Mouse (Mus musculus) macrophage (primary cell): ENCODE measurements around the gene Tbx10. TPM values are rescaled to one million over a fixed set of nuclear protein-coding genes. Genes with fewer than 3 reads are reported as not detected.
"Not testable (repeated sequence)": the region's sequence is repeated elsewhere in the genome, so short reads cannot be mapped to it uniquely, and the experiment has no call there.

ENCODE experiments used
- H3K27ac ChIP-seq: fragments of 350-480 bp; formaldehyde crosslinking; 2 replicates; pipeline ENCODE4 v1.9.0; 2021
- H3K36me3 ChIP-seq: fragments of 350-480 bp; formaldehyde crosslinking; 2 replicates; pipeline ENCODE4 v1.9.0; 2021; ENCODE audit errors: inconsistent target
- H3K4me3 ChIP-seq: fragments of 350-480 bp; formaldehyde crosslinking; 2 replicates; pipeline ENCODE4 v1.9.0; 2021; ENCODE audit errors: inconsistent target
- H3K79me2 ChIP-seq: fragments of 350-480 bp; formaldehyde crosslinking; 2 replicates; pipeline ENCODE4 v1.9.0; 2021; ENCODE audit errors: inconsistent target
- WGBS: methylation state at CpG from one replicate; pipeline ENCODE4 v1.1.7; 2026; ENCODE audit warnings: inconsistent platforms; ENCODE audit not compliant: missing documents; 5-methylcytosine and 5-hydroxymethylcytosine counted together
- polyA plus RNA-seq: library from polyadenylated mRNA; stranded (reverse); fragments of 250-400 nt; gene quantifications from 3 replicates; pipeline ENCODE4 v1.2.4, GENCODE M21; 2018; ENCODE audit warnings: inconsistent platforms

Tbx10 gene
- polyA plus RNA-seq, 1 experiment from 2014 or later = not detected

GRCm38 (mm10) chr19:3960211-3960610 is 32.3 kb upstream of the Tbx10 start:
- WGBS = 81% methylated on average over 4 of the region's 5 CpGs

DNA sequence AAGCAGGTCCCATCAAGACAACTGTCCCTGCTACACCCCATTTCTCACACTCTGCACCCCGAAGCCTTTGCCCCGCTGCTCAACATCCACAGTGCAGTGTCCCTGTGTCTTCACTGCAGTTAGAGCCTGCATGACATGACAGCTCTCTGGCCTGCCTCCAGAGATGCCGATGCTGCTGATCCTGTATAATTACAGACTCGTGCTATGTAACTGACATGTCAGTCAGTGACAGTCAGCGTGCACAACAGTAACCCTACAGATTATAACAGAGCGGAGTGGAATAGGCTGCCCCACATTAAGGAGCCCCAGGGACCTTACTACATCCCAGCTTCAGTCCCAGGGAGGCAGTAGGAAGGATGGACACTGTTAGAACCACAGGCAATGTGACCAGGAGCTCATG is 30.7 kb upstream of the Tbx10 start:
- H3K36me3 ChIP-seq, H3K4me3 ChIP-seq, H3K27ac ChIP-seq, H3K79me2 ChIP-seq: not testable (repeated sequence)
- 100% methylated on average over 3 of the region's 6 CpGs for WGBS

More at GRCm38 (mm10) chr19:3960211-3960610, 32.3 kb upstream of the Tbx10 start:
- Histone ChIP-seq H3K36me3 (no peaks in the 10 kb centered on the region), H3K4me3 (no peak overlapping the region), H3K27ac (no peak overlapping the region), H3K79me2 (no peaks in the 10 kb centered on the region)

- H3K79me2 ChIP-seq = no peaks in the 10 kb centered on the region
- 39% methylated on average over 2 of the region's 2 CpGs for WGBS
- H3K4me3 ChIP-seq = no peak overlapping the region
- no peaks in the 10 kb centered on the region for H3K36me3 ChIP-seq
- no peak overlapping the region for H3K27ac ChIP-seq
Observed at GRCm38 (mm10) chr19:3962469-3962868, 30.1 kb upstream of the Tbx10 start.

- Histone ChIP-seq H3K79me2 (no peaks in the 10 kb centered on the region), H3K36me3 (no peaks in the 10 kb centered on the region), H3K4me3 (no peak overlapping the region), H3K27ac (no peak overlapping the region)
- WGBS = 72% methylated on average over 4 of the region's 4 CpGs
Observed at GRCm38 (mm10) chr19:3964030-3964429, 28.5 kb upstream of the Tbx10 start.

DNA sequence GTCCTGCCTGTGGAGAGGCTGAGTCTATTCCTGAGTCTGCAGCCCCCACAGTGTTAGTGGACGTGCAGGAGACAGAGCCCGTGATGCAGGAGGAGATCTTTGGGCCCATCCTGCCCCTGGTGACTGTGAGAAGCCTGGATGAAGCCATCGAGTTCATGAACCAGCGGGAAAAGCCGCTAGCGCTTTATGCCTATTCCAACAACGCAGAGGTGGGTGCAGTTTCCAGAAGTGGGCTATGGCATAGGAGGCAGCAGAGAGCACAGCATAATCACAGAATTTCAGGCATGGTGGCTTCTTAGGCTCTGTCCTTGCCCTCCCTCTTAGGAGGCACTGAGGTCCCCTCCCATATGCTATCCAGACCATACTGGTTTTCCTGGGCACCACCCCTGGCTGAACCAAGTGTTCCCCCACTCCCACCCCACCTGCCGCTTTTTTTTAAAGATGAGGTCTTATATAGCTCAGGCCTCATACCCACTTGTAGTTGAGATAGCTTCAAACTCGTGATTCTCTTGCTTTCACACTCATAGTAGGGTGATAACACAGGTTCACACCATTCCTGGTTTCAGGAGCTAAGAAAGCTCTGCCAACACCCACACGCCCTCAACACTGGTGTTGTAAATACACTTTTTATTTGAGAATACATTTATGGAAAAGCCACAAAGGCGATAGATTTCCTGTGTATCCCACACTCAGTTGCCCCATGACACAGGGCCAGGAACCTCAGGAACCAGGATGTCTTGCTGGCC is 26.0 kb upstream of the Tbx10 start:
- 78% methylated on average over 11 of the region's 11 CpGs for WGBS
- Histone ChIP-seq H3K36me3 (no peaks in the 10 kb centered on the region), H3K4me3 (no peak overlapping the region), H3K79me2 (no peaks in the 10 kb centered on the region), H3K27ac (no peak overlapping the region)

- WGBS = 60% methylated on average over 3 of the region's 3 CpGs
- no peaks in the 10 kb centered on the region for H3K36me3 ChIP-seq
- H3K27ac ChIP-seq = no peak overlapping the region
- no peaks in the 10 kb centered on the region for H3K79me2 ChIP-seq
- H3K4me3 ChIP-seq = no peak overlapping the region
Observed at GRCm38 (mm10) chr19:3967258-3967657, 25.3 kb upstream of the Tbx10 start.

DNA sequence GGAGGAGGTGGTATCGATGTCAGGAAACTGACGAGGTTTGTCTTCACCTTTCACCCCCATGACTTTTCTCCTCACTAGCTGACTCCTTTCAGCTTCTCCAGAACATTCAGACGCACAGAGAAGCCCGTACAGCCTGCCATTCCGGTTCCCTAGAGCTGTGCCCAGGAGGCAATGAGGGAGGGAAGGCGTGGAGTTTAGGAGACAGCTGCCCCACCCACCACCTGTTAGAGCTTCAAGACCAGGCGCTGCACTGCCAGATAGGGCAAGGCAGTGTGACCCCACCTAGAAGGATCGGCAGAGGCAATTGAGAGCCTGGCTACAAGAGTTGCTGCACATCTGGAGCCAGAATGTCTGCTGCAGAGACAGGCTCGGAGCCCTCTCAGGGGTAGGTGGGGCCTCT is 20.3 kb upstream of the Tbx10 start, which contains the start of gene Aldh3b2:
Gene Aldh3b2 (plus strand): TSS at position 100 of the 400 bp plus-strand sequence.
- WGBS = 93% methylated on average over 8 of the region's 9 CpGs
- H3K79me2 ChIP-seq = no peaks in the 10 kb centered on the region
- no peaks in the 10 kb centered on the region for H3K36me3 ChIP-seq
- H3K4me3 ChIP-seq = no peak within 1 kb of the TSS
- H3K27ac ChIP-seq = no peak within 1 kb of the TSS

DNA sequence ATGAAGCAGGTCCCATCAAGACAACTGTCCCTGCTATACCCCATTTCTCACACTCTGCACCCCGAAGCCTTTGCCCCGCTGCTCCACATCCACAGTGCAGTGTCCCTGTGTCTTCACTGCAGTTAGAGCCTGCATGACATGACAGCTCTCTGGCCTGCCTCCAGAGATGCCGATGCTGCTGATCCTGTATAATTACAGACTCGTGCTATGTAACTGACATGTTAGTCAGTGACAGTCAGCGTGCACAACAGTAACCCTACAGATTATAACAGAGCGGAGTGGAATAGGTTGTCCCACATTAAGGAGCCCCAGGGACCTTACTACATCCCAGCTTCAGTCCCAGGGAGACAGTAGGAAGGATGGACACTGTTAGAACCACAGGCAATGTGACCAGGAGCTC is 17.9 kb upstream of the Tbx10 start:
- H3K36me3 ChIP-seq, H3K79me2 ChIP-seq, H3K27ac ChIP-seq, H3K4me3 ChIP-seq: not testable (repeated sequence)
- 100% methylated on average over 4 of the region's 6 CpGs for whole genome bisulfite sequencing

GRCm38 (mm10) chr19:3975866-3976265 is 16.7 kb upstream of the Tbx10 start:
- WGBS = 100% methylated on average over 2 of the region's 2 CpGs
- Histone ChIP-seq H3K27ac (no peak overlapping the region), H3K36me3 (no peaks in the 10 kb centered on the region), H3K79me2 (no peaks in the 10 kb centered on the region), H3K4me3 (no peak overlapping the region)

DNA sequence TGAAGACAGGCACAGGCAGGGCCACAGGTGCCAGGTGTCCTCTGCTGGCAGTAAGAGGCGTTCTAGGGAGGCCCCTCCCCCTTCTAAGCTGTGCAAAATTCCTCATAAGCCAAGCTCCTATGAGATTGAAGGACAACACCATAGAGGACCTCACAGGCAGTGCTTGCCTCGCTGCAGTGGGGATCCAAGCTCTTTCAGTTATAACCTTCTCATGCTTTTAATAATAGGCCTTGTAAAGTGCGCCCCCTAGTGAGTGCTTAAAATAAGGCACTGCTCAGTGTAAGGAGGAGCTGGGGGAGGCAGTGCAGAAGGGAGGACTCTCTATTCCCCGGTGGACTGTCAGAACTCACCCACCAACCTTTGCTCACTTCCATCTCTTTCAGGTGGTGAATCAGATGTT is 12.2 kb upstream of the Tbx10 start:
- Histone ChIP-seq H3K4me3 (no peak overlapping the region), H3K36me3 (no peaks in the 10 kb centered on the region), H3K27ac (no peak overlapping the region), H3K79me2 (no peaks in the 10 kb centered on the region)
- WGBS = 17% methylated on average over 4 of the region's 4 CpGs

GRCm38 (mm10) chr19:3980917-3981316 is 11.6 kb upstream of the Tbx10 start:
- H3K79me2 ChIP-seq = no peaks in the 10 kb centered on the region
- no peaks in the 10 kb centered on the region for H3K36me3 ChIP-seq
- no peak overlapping the region for H3K27ac ChIP-seq
- H3K4me3 ChIP-seq = no peak overlapping the region
- WGBS = 87% methylated on average over 9 of the region's 9 CpGs

- 93% methylated on average over 9 of the region's 9 CpGs for WGBS
- H3K27ac ChIP-seq = no peak overlapping the region
- no peaks in the 10 kb centered on the region for H3K79me2 ChIP-seq
- H3K4me3 ChIP-seq = no peak overlapping the region
- no peaks in the 10 kb centered on the region for H3K36me3 ChIP-seq
Observed at GRCm38 (mm10) chr19:3983527-3984200, 8.9 kb upstream of the Tbx10 start.

DNA sequence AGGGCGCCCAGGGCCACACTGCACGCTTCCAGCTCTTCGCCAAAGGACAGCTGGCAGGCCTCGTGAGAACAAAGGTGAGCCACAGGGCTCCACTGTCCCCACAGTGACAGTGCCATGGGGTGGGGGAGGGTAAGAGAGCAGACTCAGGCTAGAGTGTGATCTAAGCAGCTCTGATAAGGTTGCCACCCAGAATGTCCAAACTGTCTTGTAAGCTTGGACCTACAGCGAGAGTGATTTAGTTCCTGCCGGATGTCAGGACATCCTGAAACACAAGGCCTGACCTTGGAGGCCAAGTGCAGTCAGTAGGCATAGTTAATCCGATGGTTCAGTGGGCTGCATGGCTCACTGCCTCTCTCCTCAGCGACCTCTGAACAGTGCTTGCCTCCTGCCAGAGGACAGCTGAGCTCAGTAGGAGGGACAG is 7.3 kb upstream of the Tbx10 start:
- H3K79me2 ChIP-seq = no peaks in the 10 kb centered on the region
- no peak overlapping the region for H3K27ac ChIP-seq
- H3K36me3 ChIP-seq = no peaks in the 10 kb centered on the region
- WGBS = 69% methylated on average over 8 of the region's 8 CpGs
- H3K4me3 ChIP-seq = no peak overlapping the region

DNA sequence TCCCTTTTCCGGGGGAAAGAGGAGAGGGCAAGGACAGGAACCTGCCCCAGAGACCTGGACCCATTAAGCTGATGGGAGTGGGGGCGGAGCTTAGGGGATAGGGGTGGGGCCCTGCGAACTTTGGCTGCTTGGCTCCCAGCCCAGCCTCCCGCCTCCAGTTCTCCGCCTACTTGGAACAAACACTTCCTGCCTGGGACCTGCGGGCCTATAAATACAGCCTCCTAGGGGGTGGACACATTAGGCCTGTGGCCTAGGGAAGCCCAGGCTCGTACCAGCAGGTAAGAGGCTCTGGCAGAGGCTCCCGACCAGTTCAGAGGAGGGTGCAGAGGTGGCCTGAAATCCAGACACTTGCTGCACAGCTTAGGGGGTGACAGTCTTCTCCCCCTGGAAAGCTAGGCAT is 6.2 kb upstream of the Tbx10 start, which contains the start of gene Acy3:
Gene Acy3 (plus strand): TSS at position 237 of the 400 bp plus-strand sequence.
- Histone ChIP-seq H3K27ac (no peak within 1 kb of the TSS), H3K79me2 (no peaks in the 10 kb centered on the region), H3K4me3 (no peak within 1 kb of the TSS), H3K36me3 (no peaks in the 10 kb centered on the region)
- 48% methylated on average over 8 of the region's 8 CpGs for WGBS

GRCm38 (mm10) chr19:3988066-3988465 is 4.5 kb upstream of the Tbx10 start:
- 95% methylated on average over 10 of the region's 14 CpGs for WGBS
- no peak overlapping the region for H3K27ac ChIP-seq
- no peak overlapping the region for H3K4me3 ChIP-seq
- no peaks in the 10 kb centered on the region for H3K79me2 ChIP-seq
- no peaks in the 10 kb centered on the region for H3K36me3 ChIP-seq
